Mouse (Mus musculus) liver, adult 2 months (tissue): ENCODE data around the gene Celf6. TPM values are rescaled to one million over a fixed set of nuclear protein-coding genes. Genes with fewer than 3 reads are reported as not detected.

Experiments
- DNase-seq: peaks from one replicate; pipeline ENCODE4 v3.0.0-alpha.2; 2011; ENCODE audit warnings: low read depth, low spot score; ENCODE audit errors: extremely low read depth
- H3K27ac ChIP-seq: fragments of 200-500 bp; replicated peaks from 2 replicates; pipeline ENCODE4 v1.5.1; 2012; ENCODE audit warnings: low read depth, mild to moderate bottlenecking, control low read depth, inconsistent platforms, low read length; ENCODE audit not compliant: insufficient read depth
- H3K27me3 ChIP-seq: fragments of 200-500 bp; 2 replicates; pipeline ENCODE4 v1.6.1; 2012; ENCODE audit warnings: mild to moderate bottlenecking, moderate library complexity, low read length, inconsistent platforms; ENCODE audit not compliant: control insufficient read depth, insufficient read depth
- H3K36me3 ChIP-seq: fragments of 200-500 bp; 2 replicates; pipeline ENCODE4 v1.6.1; 2012; ENCODE audit warnings: low read length, inconsistent platforms; ENCODE audit not compliant: control insufficient read depth, insufficient read depth
- H3K4me1 ChIP-seq: fragments of 200-500 bp; 2 replicates; pipeline ENCODE4 v1.6.1; 2011; ENCODE audit warnings: low read length; ENCODE audit not compliant: control insufficient read depth, insufficient read depth
- H3K4me3 ChIP-seq: fragments of 200-500 bp; 2 replicates; pipeline ENCODE4 v1.5.1; 2011; ENCODE audit warnings: low read depth, mild to moderate bottlenecking, control low read depth, low read length, moderate library complexity; ENCODE audit not compliant: insufficient read depth
- H3K79me2 ChIP-seq: fragments of 200-500 bp; 2 replicates; pipeline ENCODE4 v1.6.1; 2012; ENCODE audit warnings: inconsistent platforms, mild to moderate bottlenecking, low read length, moderate library complexity; ENCODE audit not compliant: control insufficient read depth, insufficient read depth
- H3K9ac ChIP-seq: fragments of 200-500 bp; 2 replicates; pipeline ENCODE4 v1.6.1; 2012; ENCODE audit warnings: low read depth, mild to moderate bottlenecking, control low read depth, inconsistent platforms, low read length
- CTCF ChIP-seq: fragments of 200-500 bp; IDR thresholded peaks from 2 replicates; pipeline ENCODE4 v1.5.1; 2011; ENCODE audit warnings: low read depth, low read length, control low read depth
- POLR2A ChIP-seq: fragments of 200-500 bp; IDR thresholded peaks from 2 replicates; pipeline ENCODE4 v1.6.1; 2011; ENCODE audit warnings: low read length, control low read depth; ENCODE audit not compliant: insufficient read depth; ENCODE audit errors: extremely low read depth
- WGBS: fragments of 180-500 bp; shearing (Covaris S2); methylation state at CpG from one replicate; pipeline ENCODE4 v1.1.7; 2018; 5-methylcytosine and 5-hydroxymethylcytosine counted together
- polyA plus RNA-seq: library from polyadenylated mRNA; depleted of rRNA; stranded (reverse); fragments of >200 nt; gene quantifications from 2 replicates; pipeline ENCODE4 v1.2.3, GENCODE M21; 2012
- total RNA-seq: library from RNA; depleted of rRNA; stranded (reverse); fragments of >200 nt; gene quantifications from 2 replicates; pipeline ENCODE4 v1.2.3, GENCODE M21; 2014

The Celf6 gene
- total and polyA plus RNA-seq, 2 experiments = not detected

DNA sequence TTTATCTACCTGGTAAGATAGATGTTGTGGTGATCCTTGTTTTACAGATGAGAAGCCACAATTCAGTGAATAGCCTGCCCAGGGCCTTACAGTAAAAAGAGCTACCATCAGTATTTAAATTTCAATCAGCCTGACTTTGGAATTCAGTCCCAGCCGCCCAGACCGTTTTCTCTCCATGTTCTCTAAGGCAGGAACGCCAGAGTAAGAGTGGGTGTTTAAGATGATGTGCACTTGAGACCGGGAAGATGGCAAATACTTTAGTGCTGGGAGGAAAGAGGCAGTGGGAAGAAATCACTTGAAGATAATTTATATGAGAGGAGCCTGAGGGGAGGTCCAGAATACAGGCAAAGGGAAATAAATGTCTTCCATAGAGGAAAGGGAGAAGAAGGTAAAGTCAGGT lies 27.6 kb upstream of the Celf6 start:
- no peak overlapping the region for H3K4me3 ChIP-seq
- H3K79me2 ChIP-seq = peaks cover 8% of the 10 kb centered on the region; the same call in 1 of the 2 replicates
- peaks cover 9% of the 10 kb centered on the region; the same call in 1 of the 2 replicates for H3K4me1 ChIP-seq
- no peak overlapping the region for H3K9ac ChIP-seq
- H3K36me3 ChIP-seq = no peaks in the 10 kb centered on the region
- no peak overlapping the region for H3K27ac ChIP-seq
- TF ChIP-seq POLR2A (no peak), CTCF (no peak)
- no peaks in the 10 kb centered on the region for H3K27me3 ChIP-seq
- WGBS = 91% methylated on average over 4 of the region's 4 CpGs
- no peak for DNase-seq

DNA sequence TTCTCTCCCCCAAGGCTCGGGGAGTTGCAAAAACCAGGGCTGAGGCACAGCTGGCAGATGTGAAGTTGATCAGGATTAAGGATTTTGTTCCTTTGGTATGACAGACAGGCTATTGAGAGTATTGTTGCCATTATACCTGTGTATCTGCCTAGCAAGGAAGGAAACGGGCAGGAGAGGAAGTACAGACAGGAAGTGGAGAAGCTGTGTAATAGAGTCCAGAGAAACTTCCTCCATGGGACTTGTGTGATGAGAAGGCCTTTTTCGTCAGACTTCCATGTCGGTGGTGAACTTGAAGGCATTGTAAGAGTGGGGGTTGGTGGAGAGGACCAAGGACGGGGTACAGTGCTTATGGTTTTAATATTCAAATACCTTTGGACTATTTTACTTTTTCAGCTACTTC lies 26.7 kb upstream of the Celf6 start:
- peak; percentile 28 for DNase-seq
- 76% methylated on average over 5 of the region's 5 CpGs for WGBS
- no peak for TF ChIP-seq CTCF
- TF ChIP-seq POLR2A = no peak
- H3K4me1 ChIP-seq = peaks cover 9% of the 10 kb centered on the region; the same call in 1 of the 2 replicates
- H3K4me3 ChIP-seq = no peak overlapping the region
- H3K36me3 ChIP-seq = no peaks in the 10 kb centered on the region
- H3K27ac ChIP-seq = no peak overlapping the region
- peaks cover 8% of the 10 kb centered on the region; the same call in 1 of the 2 replicates for H3K79me2 ChIP-seq
- no peaks in the 10 kb centered on the region for H3K27me3 ChIP-seq
- no peak overlapping the region for H3K9ac ChIP-seq

DNA sequence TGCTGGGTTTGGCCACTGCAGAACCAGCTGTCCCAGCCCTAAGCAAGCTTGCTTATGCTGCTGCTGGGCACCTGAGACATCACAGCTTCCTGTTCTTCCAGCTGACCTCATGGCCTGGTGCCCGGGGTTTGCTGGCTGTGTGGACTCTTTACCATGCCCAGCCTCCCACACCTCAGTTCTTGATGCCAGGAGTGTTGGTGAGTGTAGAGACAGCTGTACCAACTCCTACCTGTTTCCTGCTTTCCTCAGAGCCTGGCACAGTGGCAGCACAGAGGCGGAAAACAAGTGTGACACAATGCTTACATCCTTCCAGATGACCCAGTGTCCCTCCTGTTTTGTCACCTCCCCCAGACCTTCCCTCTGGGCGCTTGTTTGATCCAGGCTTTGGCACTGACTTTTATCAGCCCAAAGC lies 26.1 kb upstream of the Celf6 start:
- Histone ChIP-seq H3K4me1 (peaks cover 9% of the 10 kb centered on the region; the same call in 1 of the 2 replicates), H3K4me3 (no peak overlapping the region), H3K27me3 (no peaks in the 10 kb centered on the region), H3K27ac (no peak overlapping the region), H3K79me2 (peaks cover 6% of the 10 kb centered on the region; the same call in 1 of the 2 replicates), H3K9ac (no peak overlapping the region), H3K36me3 (peaks cover 2% of the 10 kb centered on the region; the same call in 1 of the 2 replicates)
- 13% methylated on average over 3 of the region's 3 CpGs for WGBS
- no peak for TF ChIP-seq POLR2A
- no peak for TF ChIP-seq CTCF
- peak; percentile 93 for DNase-seq

DNA sequence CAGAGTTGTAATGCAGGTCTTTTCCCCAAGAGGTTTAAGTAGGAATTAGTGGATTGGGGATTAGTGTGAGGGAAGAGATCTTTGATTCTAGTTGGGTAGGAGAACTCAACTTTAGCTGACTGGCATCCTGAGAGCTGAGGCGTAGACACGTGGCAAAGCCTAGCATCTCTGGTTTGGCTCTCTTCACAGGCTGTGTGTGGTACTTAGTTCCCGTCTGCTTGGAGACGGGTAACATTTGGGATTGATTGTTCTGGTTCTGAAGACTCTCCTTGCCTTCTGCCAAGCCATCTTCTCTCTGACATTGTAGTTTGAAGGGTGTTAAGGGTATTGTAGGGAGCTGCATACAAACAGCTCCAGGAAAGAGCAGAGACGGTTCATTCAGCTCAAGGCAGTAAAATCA lies 25.1 kb upstream of the Celf6 start:
- peaks cover 9% of the 10 kb centered on the region; the same call in 1 of the 2 replicates for H3K4me1 ChIP-seq
- no peak overlapping the region for H3K9ac ChIP-seq
- no peak overlapping the region for H3K4me3 ChIP-seq
- no peaks in the 10 kb centered on the region for H3K27me3 ChIP-seq
- DNase-seq = no peak
- H3K36me3 ChIP-seq = peaks cover 9% of the 10 kb centered on the region
- WGBS = 94% methylated on average over 5 of the region's 5 CpGs
- no peaks in the 10 kb centered on the region for H3K79me2 ChIP-seq
- H3K27ac ChIP-seq = no peak overlapping the region
- TF ChIP-seq CTCF (no peak), POLR2A (no peak)

DNA sequence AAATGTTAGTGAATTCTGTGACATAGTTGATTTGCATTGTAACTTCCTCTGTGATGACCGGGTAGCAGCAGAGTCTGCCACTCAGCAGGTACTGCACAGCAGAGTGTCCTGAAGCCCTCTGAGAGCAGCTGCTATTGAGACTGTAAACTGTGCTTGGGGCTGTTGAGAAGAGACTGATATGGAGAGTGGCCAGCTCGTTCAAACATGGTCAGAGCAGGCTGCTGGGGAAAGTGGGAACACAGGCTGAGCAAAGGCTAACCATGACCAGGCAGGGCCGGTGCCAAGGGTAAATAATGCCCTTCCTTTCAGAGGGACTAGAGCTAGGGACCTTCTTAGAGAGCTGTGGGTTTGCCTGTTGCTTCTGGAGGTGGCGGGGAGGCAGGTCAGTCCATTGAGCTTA lies 24.0 kb upstream of the Celf6 start:
- Histone ChIP-seq H3K27me3 (no peaks in the 10 kb centered on the region), H3K36me3 (peaks cover 13% of the 10 kb centered on the region), H3K4me1 (peaks cover 9% of the 10 kb centered on the region; the same call in 1 of the 2 replicates), H3K4me3 (no peak overlapping the region), H3K27ac (no peak overlapping the region), H3K79me2 (no peaks in the 10 kb centered on the region), H3K9ac (no peak overlapping the region)
- TF ChIP-seq CTCF = no peak
- TF ChIP-seq POLR2A = no peak
- WGBS = 60% methylated on average over 4 of the region's 4 CpGs
- peak; percentile 66 for DNase-seq

DNA sequence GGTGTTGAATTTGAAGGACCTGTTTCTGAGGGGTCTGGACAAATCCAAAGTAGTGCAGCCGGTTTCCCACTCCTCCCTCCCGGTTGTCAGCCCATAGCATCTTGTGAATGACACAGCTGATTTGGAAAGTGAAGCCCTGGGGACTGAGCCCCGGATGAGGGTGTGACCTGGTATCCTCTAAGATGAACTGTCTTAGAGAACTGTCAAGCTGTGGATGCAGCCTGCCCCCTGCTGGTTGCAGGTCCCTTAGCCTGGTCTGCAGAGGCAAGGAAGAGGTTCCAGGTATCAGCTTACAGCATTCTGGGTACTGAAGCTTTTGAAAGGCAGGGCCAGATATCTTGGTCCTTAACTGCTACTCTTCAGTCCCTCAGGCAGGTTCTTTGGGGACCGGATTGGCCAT lies 12.1 kb upstream of the Celf6 start:
- H3K79me2 ChIP-seq = no peaks in the 10 kb centered on the region
- no peaks in the 10 kb centered on the region for H3K4me1 ChIP-seq
- no peak overlapping the region for H3K4me3 ChIP-seq
- WGBS = 26% methylated on average over 4 of the region's 4 CpGs
- H3K9ac ChIP-seq = no peak overlapping the region
- H3K36me3 ChIP-seq = no peaks in the 10 kb centered on the region; the same call in 1 of the 2 replicates
- H3K27me3 ChIP-seq = peaks cover 8% of the 10 kb centered on the region; the same call in 1 of the 2 replicates
- no peak overlapping the region for H3K27ac ChIP-seq
- TF ChIP-seq POLR2A (no peak), CTCF (peak; percentile 96)
- DNase-seq = peak; percentile 67
